Mouse (Mus musculus): ENCODE data around the gene Tex12. TPM values are rescaled to one million over a fixed set of nuclear protein-coding genes. Genes with fewer than 3 reads are reported as not detected.

Tex12 gene
- not detected for total RNA-seq (2021)
- long read RNA-seq, experiment 1: 0 reads
- long read RNA-seq, experiment 2: 0 reads

DNA sequence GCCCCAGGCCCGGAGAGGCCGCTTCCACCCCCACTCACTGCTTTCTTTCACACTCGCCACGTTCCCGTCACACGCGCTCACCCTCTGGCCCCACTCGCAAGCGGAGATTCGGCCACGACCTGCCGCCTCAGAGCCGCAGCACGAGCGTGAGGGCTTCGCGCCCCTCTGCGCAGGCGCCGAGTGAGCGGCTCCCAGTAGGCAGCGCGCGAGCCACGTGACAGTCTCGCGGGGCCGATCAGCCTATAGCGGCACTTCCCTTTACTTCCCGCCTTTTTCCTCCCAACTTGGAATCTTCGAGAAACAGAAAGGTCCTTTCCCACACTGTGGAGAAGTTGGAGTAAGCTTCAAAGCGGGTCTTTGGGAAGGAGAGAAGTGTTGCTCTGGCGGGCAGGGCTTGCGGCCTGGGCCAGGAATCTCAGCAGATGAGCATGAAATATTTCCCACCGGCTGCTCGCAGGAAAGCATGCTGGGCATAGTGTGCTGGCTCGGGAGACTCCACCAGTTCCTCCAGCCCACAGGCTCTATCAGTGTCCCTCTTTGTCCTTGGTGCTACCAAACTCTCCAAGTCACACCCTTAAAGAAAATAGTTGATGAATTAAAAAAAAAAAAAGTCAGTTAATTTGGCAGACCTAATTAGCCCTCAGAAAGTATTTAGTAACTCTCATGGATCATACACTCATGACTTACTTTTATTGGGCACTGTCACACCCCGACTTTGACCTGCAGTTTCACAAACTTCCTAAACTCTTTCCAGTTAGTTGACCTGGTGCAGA is at the start of gene Tex12:
Gene Tex12 (minus strand): TSS at position 181 of the 773 bp plus-strand sequence.
- Histone ChIP-seq H3K4me3 (no peak within 1 kb of the TSS), H3K27ac (no peak within 1 kb of the TSS)
- TF ChIP-seq CTCF (IDR thresholded peaks at IDR 0.05): no peak
- intact Hi-C loops (cut with DNase I): no loop called here
- DNase-seq (ENCODE audit: extremely low spot score in 1 of 2, low spot score in 2 of 2): no peak

GRCm38 (mm10) chr9:50604338-50604737 is 43.2 kb upstream of the Tex12 start:
- intact Hi-C loops (cut with DNase I): no loop called here
- Histone ChIP-seq H3K4me3 (peak overlapping the region; percentile 81), H3K27ac (peak overlapping the region; percentile 94)
- no peak for DNase-seq (ENCODE audit: extremely low spot score in 1 of 2, low spot score in 2 of 2)
- TF ChIP-seq CTCF (IDR thresholded peaks at IDR 0.05): no peak

- peak overlapping the region; percentile 81 for H3K4me3 ChIP-seq
- no peak; the same call in 1 of the 2 replicates for TF ChIP-seq CTCF (IDR thresholded peaks at IDR 0.05)
- H3K27ac ChIP-seq: peak overlapping the region; percentile 94
- intact Hi-C loops (cut with DNase I): no loop called here
- no peak for DNase-seq (ENCODE audit: extremely low spot score in 1 of 2, low spot score in 2 of 2)
These were observed 42.8 kb upstream of the Tex12 start for GRCm38 (mm10) chr9:50603998-50604324.

- TF ChIP-seq CTCF (IDR thresholded peaks at IDR 0.05): no peak; the same call in 1 of the 2 replicates
- H3K4me3 ChIP-seq: peak within 1 kb of the TSS; percentile 81
- DNase-seq (ENCODE audit: extremely low spot score in 1 of 2, low spot score in 2 of 2): peak; percentile 91 to 94
- intact Hi-C loops (cut with DNase I): no loop called here
- H3K27ac ChIP-seq: peak within 1 kb of the TSS; percentile 94
These were observed 42.3 kb upstream of the Tex12 start, which contains the start of the genes Sdhd and Timm8b for GRCm38 (mm10) chr9:50603189-50603997. TSS of gene Sdhd (minus strand) at chr9:50603812. TSS of gene Timm8b (plus strand) at chr9:50603910.

DNA sequence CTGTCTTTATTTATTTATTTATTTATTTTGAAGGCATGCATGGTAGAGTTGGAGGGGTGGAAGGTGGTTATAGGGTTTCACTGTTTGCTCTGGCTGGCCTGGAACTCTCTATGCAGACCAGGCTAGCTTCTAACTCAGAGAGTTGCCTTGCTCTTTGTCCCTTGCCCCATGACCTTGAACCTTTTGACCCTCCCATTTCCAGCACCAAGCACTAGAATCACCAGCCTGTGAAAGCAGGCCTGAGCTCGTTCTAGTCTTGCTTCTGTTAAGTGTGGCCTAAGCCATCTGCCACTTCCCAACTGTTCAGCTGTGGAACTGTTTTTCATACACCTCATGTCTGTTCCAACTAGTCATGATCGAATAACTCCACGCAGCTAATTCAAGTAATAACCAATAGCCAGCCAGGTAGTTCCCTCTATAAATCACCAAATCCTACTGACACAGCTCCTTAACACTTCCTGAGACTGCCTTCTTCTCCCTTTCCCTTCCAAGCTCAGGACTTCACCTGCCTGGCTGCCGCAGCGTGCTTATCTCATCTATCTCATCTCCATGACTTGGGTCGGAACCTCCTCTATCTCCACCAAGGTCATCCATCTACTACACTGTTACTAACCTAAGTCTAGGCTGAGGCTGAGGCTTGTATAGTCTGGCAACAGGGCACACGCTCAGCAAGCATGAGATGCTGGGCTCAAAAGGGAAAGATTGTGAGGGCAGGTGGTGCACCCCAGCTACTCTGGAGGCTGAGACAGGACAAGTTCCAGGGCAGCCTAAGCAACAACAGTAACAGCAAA is 41.1 kb upstream of the Tex12 start:
- TF ChIP-seq CTCF (IDR thresholded peaks at IDR 0.05): no peak
- intact Hi-C loops (cut with DNase I): no loop called here
- no peak for DNase-seq (ENCODE audit: extremely low spot score in 1 of 2, low spot score in 2 of 2)
- Histone ChIP-seq H3K4me3 (peak overlapping the region; percentile 81), H3K27ac (no peak overlapping the region)

- DNase-seq (ENCODE audit: extremely low spot score in 1 of 2, low spot score in 2 of 2): no peak
- intact Hi-C loops (cut with DNase I): no loop called here
- Histone ChIP-seq H3K4me3 (no peak overlapping the region; the same call in 1 of the 2 replicates), H3K27ac (no peak overlapping the region)
- TF ChIP-seq CTCF (IDR thresholded peaks at IDR 0.05): no peak
These were observed 40.4 kb upstream of the Tex12 start for GRCm38 (mm10) chr9:50601536-50601935.

DNA sequence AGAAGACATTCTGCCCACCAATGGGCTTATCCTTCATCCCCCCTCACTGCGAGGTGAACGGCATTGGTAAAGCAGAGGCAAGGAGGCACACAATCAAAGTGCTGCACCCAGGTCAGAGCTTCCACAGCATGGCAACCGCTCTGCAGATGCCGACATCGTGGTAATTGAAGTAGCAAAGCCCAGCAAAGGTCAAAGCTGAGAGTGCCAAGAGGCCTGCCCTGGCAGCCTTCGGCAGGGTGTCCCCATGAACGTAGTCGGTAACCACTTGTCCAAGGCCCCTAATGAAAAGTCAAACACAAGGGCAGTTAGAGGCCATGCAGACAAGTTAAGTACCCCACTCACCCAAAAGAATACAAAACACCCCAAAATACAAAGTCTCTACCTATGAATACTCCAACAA is 35.8 kb upstream of the Tex12 start:
- intact Hi-C loops (cut with DNase I): no loop called here
- no peak for TF ChIP-seq CTCF (IDR thresholded peaks at IDR 0.05)
- Histone ChIP-seq H3K4me3 (no peak overlapping the region), H3K27ac (no peak overlapping the region)
- no peak for DNase-seq (ENCODE audit: extremely low spot score in 1 of 2, low spot score in 2 of 2)

GRCm38 (mm10) chr9:50594794-50595417 is 33.8 kb upstream of the Tex12 start:
- H3K4me3 ChIP-seq: no peak overlapping the region
- intact Hi-C loops (cut with DNase I): loop anchor here (5.0 kb wide), 1 partner anchor 153 kb away; no protein-coding TSS in a partner anchor
- TF ChIP-seq CTCF (IDR thresholded peaks at IDR 0.05): no peak
- no peak overlapping the region for H3K27ac ChIP-seq
- no peak for DNase-seq (ENCODE audit: extremely low spot score in 1 of 2, low spot score in 2 of 2)

DNA sequence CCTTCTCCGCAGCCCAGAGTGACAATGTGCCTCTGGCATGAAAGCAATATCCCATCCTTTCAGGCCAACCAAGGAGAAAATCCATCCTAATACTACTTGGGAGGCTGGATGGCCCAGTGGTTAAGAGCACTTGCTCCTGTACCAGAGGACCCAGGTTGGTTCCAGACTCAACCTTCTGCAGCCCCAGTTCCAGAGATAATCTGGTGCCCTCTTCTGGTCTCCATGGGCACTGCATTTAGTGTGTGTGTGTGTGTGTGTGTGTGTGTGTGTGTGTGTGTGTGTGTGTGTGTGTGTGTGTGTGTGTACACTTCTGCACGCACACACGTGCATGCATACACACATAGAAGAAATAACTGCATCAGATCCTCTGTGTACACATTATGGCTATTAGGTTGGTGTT is 32.4 kb upstream of the Tex12 start:
- Histone ChIP-seq H3K4me3 (no peak overlapping the region), H3K27ac (no peak overlapping the region)
- no peak for DNase-seq (ENCODE audit: extremely low spot score in 1 of 2, low spot score in 2 of 2)
- peak; percentile 41 for TF ChIP-seq CTCF (IDR thresholded peaks at IDR 0.05)
- intact Hi-C loops (cut with DNase I): loop anchor here (5.0 kb wide), 1 partner anchor 151 kb away; no protein-coding TSS in a partner anchor

DNA sequence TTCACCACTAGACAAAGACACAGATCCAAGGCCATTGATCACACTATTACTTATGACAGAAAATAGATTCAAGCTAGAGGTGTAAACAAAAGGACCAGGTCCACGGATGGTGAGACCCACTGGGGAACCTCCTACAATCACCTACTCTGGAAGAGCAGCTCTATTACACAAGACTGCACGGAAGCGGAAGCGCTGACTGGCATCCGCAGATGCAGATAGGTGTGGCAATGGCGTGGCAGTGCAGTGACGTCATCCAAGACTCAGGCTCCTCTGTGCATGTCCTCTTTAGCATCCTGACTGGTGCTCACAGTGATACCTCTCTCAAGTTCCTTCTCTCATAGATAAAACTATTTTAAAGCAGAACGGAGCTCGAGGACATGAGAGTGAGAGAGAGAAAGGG is 31.8 kb upstream of the Tex12 start:
- no peak for TF ChIP-seq CTCF (IDR thresholded peaks at IDR 0.05)
- no peak overlapping the region for H3K27ac ChIP-seq
- intact Hi-C loops (cut with DNase I): loop anchor here (5.0 kb wide), 1 partner anchor 151 kb away; no protein-coding TSS in a partner anchor

More for the DNA sequence above, 31.8 kb upstream of the Tex12 start:
- H3K4me3 ChIP-seq: no peak overlapping the region
- no peak for DNase-seq (ENCODE audit: extremely low spot score in 1 of 2, low spot score in 2 of 2)
